Mouse (Mus musculus) spleen, postnatal 10 days (tissue): Measurements from ENCODE around the gene Abcc4.

Source experiments
- DNase-seq, 2 experiments: peaks; one replicate each; pipeline ENCODE4 v3.0.0; 2021 to 2022; ENCODE audit warnings: low spot score in 2 of 2

Abcc4 gene

DNA sequence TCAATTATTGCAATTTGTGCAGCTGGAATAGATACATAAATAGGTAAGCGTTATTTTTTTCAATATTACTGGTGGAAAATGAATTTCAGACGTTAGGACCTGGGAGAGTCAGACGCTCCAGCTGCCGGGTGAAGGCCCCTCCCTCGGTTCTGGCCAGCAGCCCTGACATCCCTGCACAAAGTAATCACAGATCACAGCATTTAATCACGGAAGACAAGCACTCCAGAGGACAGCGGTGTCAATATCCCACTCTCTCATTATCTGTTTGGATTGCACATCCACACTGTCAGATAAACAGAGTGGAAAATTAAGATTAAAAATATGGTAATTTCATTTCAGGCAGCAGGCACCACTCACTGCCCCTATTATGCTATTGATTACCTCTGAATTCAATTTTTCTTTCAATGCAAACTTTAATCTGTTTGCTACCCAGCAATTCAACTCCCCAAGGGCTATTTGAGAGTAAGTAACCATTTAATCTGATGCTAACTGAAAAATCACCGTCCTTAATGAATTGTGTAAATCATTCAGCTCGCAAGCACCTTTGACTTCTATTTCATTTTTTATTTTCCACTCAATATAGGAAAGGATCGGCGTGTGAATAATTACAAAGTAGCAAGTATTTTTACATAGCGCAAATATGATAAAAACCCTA, 270.2 kb downstream of the Abcc4 start:
- no peak for DNase-seq

DNA sequence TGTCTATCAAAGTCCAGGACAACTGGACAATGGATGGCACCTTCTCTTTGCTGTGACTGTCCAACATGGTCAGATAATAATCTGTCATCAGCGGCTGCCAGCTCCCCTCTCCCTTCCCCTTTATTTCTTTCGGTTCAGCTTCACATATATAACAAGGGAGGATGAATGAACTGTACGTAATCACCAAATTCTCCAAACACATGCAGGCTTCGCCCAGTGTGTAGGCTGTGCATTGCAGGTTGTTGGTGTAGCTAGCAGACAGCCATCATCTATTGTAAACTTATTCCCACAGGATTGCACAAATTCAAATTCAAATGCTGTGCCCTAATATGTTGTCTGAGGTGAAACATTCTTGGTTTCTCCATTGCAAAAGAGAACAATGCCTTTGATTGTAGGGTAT, 271.2 kb downstream of the Abcc4 start:
- DNase-seq = no peak

DNA sequence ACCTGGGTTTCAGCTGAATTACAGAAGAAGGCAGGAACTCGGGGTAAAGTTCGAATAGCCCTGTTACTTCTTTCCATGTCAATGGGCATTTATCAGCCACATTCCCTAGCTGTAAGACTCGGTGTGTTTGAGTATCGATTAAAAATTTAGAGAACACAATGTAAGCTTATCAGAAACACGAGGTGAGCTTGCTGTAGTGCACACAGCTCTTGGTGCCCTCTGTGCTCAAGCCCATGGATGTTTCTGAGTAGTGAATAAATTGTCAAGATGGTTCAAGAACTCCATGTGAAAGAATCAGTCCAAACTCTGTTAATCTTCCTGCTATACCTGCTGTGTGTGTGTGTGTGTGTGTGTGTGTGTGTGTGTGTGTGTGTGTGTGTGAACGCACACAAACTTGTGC, 272.2 kb downstream of the Abcc4 start:
- DNase-seq = no peak
